Mouse (Mus musculus): ENCODE results near the gene Olfr603. TPM values are rescaled to one million over a fixed set of nuclear protein-coding genes. Genes with fewer than 3 reads are reported as not detected.
"Not testable (repeated sequence)": the region's sequence is repeated elsewhere in the genome, so short reads cannot be mapped to it uniquely, and the experiment has no call there.

The Olfr603 gene
- polyA plus RNA-seq (2012; rRNA removed), result not detected in 2 replicates

DNA sequence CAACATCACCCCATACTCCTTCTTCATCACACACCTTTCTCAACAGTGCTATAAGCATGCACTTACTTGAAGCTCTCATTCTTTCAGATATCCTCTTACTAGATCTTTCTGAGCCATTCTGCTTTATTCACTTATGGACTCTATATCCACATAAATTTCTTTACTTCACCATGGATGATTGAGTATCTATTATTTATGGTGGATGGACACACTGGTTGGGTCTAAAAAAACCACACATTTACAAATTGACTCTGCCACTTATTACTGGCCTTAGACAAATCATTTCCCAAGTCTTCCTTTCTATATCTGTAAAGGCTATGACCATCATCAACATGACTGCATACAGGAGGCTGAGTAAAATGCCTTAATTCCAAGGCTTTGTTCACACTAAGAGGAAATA is at the start of gene Olfr603:
Gene Olfr603 (minus strand): TSS at position 101 of the 400 bp plus-strand sequence.
- Histone ChIP-seq H3K36me3 (ENCODE audit: control insufficient read depth, insufficient read depth, low read length) (no peaks in the 10 kb centered on the region), H3K27me3 (ENCODE audit: control insufficient read depth, insufficient read depth, low read length) (no peaks in the 10 kb centered on the region), H3K4me1 (replicated peaks; ENCODE audit: control insufficient read depth, insufficient read depth, low read length) (no peaks in the 10 kb centered on the region), H3K27ac (ENCODE audit: control insufficient read depth, insufficient read depth, low read length) (no peak within 1 kb of the TSS), H3K4me3 (ENCODE audit: control insufficient read depth, insufficient read depth, low read length) (no peak within 1 kb of the TSS)
- TF ChIP-seq CTCF (IDR thresholded peaks at IDR 0.05; ENCODE audit: borderline replicate concordance, control insufficient read depth, extremely low read depth, insufficient read depth, low read length, poor library complexity), result no peak
- no peak for TF ChIP-seq POLR2A (IDR thresholded peaks at IDR 0.05; ENCODE audit: control insufficient read depth, extremely low read depth, insufficient read depth, low read length, poor library complexity)
- DNase-seq, result no peak

DNA sequence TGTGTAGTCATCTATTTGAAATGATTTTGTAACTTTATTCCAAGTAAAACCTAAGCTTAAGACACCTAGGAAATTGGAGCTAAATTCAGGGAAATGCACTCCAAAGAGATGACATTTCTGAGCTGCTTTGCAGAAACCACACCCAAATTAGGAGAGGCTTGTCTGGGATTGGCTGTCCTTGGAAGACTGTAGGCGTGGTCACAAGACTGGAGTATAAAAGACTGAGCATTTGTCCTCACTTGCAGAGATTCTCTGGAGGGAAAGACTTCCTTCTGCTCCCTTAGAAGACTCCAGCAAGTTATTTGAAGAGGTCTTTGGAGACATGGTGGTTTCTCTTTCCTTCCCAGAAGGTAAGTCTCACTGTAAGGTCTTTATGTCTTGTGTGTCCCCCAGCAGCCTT is 28.8 kb upstream of the Olfr603 start, which contains the start of gene Usp17lc:
Gene Usp17lc (plus strand): TSS at position 301 of the 400 bp plus-strand sequence.
- DNase-seq; H3K27me3 ChIP-seq (ENCODE audit: control insufficient read depth, insufficient read depth, low read length); H3K36me3 ChIP-seq (ENCODE audit: control insufficient read depth, insufficient read depth, low read length); H3K4me3 ChIP-seq (ENCODE audit: control insufficient read depth, insufficient read depth, low read length); H3K27ac ChIP-seq (ENCODE audit: control insufficient read depth, insufficient read depth, low read length); H3K4me1 ChIP-seq (replicated peaks; ENCODE audit: control insufficient read depth, insufficient read depth, low read length): not testable (repeated sequence)
- WGBS, result 83% methylated on average over 1 of the region's 1 CpGs

DNA sequence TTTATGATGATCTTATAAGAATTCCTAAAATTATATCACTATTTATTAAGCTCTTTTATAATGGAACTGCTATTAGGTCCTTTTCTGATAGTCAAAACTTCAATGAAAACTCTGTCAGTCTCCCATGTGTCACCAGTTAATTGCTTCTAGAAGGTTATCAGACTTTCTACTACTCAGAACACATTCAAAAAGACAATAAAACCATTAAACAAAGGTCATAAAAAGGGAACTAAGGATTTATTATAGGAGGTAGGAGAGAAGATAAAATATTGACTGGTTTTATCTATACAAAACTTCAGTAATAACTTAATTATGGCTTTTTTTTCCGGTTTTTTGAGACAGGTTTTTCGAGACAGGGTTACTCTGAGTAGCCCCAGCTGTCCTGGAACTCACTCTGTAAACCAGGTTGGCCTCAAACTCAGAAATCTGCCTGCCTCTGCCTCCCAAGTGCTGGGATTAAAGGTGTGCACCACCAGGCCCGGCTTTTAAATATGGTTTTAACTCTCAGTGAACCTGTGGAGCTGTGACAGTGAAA is 20.6 kb upstream of the Olfr603 start:
- H3K27me3 ChIP-seq (ENCODE audit: control insufficient read depth, insufficient read depth, low read length); H3K27ac ChIP-seq (ENCODE audit: control insufficient read depth, insufficient read depth, low read length); DNase-seq; H3K4me1 ChIP-seq (replicated peaks; ENCODE audit: control insufficient read depth, insufficient read depth, low read length); H3K4me3 ChIP-seq (ENCODE audit: control insufficient read depth, insufficient read depth, low read length); H3K36me3 ChIP-seq (ENCODE audit: control insufficient read depth, insufficient read depth, low read length): not testable (repeated sequence)
- 84% methylated on average over 3 of the region's 3 CpGs for WGBS

- TF ChIP-seq POLR2A (IDR thresholded peaks at IDR 0.05; ENCODE audit: control insufficient read depth, extremely low read depth, insufficient read depth, low read length, poor library complexity) (no peak), CTCF (IDR thresholded peaks at IDR 0.05; ENCODE audit: borderline replicate concordance, control insufficient read depth, extremely low read depth, insufficient read depth, low read length, poor library complexity) (no peak)
- no peaks in the 10 kb centered on the region for H3K4me1 ChIP-seq (replicated peaks; ENCODE audit: control insufficient read depth, insufficient read depth, low read length)
- H3K27ac ChIP-seq (ENCODE audit: control insufficient read depth, insufficient read depth, low read length), result no peak overlapping the region
Measured at GRCm38 (mm10) chr7:103398981-103399380, 13.0 kb upstream of the Olfr603 start.

DNA sequence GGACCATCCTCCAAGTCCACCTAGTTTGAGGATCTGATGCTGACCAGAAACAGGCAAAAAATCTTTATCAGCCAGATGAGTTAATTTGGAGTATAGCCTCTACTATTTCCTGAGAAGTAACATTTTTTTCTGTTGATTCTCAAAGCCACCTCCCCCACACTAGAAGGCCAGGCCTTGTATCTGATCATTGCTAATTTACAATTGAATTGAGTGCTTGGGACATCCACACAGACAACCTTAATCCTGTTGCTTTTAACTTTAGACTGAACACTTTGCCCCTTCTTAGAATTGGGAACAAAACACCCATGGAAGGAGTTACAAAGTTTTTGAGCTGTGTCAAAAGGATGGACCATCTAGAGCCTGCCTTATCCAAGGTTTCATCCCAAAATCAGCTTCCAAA is 11.8 kb upstream of the Olfr603 start:
- Histone ChIP-seq H3K4me1 (replicated peaks; ENCODE audit: control insufficient read depth, insufficient read depth, low read length) (no peaks in the 10 kb centered on the region), H3K36me3 (ENCODE audit: control insufficient read depth, insufficient read depth, low read length) (no peaks in the 10 kb centered on the region), H3K27me3 (ENCODE audit: control insufficient read depth, insufficient read depth, low read length) (no peaks in the 10 kb centered on the region), H3K4me3 (ENCODE audit: control insufficient read depth, insufficient read depth, low read length) (no peak overlapping the region), H3K27ac (ENCODE audit: control insufficient read depth, insufficient read depth, low read length) (no peak overlapping the region)
- TF ChIP-seq CTCF (IDR thresholded peaks at IDR 0.05; ENCODE audit: borderline replicate concordance, control insufficient read depth, extremely low read depth, insufficient read depth, low read length, poor library complexity) (no peak), POLR2A (IDR thresholded peaks at IDR 0.05; ENCODE audit: control insufficient read depth, extremely low read depth, insufficient read depth, low read length, poor library complexity) (no peak)
- DNase-seq, result no peak

More at GRCm38 (mm10) chr7:103398981-103399380, 13.0 kb upstream of the Olfr603 start:
- Histone ChIP-seq H3K27me3 (ENCODE audit: control insufficient read depth, insufficient read depth, low read length) (no peaks in the 10 kb centered on the region), H3K36me3 (ENCODE audit: control insufficient read depth, insufficient read depth, low read length) (no peaks in the 10 kb centered on the region), H3K4me3 (ENCODE audit: control insufficient read depth, insufficient read depth, low read length) (no peak overlapping the region)
- DNase-seq, result no peak
- 14% methylated on average over 1 of the region's 1 CpGs for WGBS

GRCm38 (mm10) chr7:103362555-103362954 is 23.4 kb downstream of the Olfr603 start, which contains the start of gene Olfr601:
Olfr601 (minus strand) TSS chr7:103362655.
- H3K4me3 ChIP-seq (ENCODE audit: control insufficient read depth, insufficient read depth, low read length), result no peak within 1 kb of the TSS
- DNase-seq, result no peak
- 95% methylated on average over 1 of the region's 1 CpGs for WGBS
- no peaks in the 10 kb centered on the region for H3K36me3 ChIP-seq (ENCODE audit: control insufficient read depth, insufficient read depth, low read length)
- H3K27me3 ChIP-seq (ENCODE audit: control insufficient read depth, insufficient read depth, low read length), result no peaks in the 10 kb centered on the region
- H3K27ac ChIP-seq (ENCODE audit: control insufficient read depth, insufficient read depth, low read length), result no peak within 1 kb of the TSS
- TF ChIP-seq POLR2A (IDR thresholded peaks at IDR 0.05; ENCODE audit: control insufficient read depth, extremely low read depth, insufficient read depth, low read length, poor library complexity) (no peak), CTCF (IDR thresholded peaks at IDR 0.05; ENCODE audit: borderline replicate concordance, control insufficient read depth, extremely low read depth, insufficient read depth, low read length, poor library complexity) (no peak)
- no peaks in the 10 kb centered on the region for H3K4me1 ChIP-seq (replicated peaks; ENCODE audit: control insufficient read depth, insufficient read depth, low read length)

DNA sequence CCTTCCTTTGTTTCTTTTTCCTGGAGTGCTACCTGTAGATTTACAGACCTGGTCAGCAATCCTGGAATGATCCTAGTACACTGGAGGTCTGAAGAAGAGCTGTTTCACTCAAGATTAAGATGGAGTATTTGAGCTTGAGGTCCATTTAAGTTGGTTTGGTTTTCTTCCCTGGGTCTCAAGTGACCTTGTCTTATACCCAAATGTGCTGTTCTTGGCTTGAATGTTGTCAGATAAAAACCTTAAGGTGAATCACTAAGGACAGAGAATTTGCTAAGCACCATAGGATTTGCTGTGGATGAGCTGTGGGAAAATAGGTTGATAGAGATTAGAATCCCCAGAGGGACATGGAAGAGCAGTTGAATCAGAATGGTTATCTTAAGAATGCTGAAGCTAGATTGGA is 36.4 kb downstream of the Olfr603 start, which contains the start of gene Olfr600:
Gene Olfr600 (minus strand): TSS at position 101 of the 400 bp plus-strand sequence.
- Histone ChIP-seq H3K36me3 (ENCODE audit: control insufficient read depth, insufficient read depth, low read length) (no peaks in the 10 kb centered on the region), H3K27ac (ENCODE audit: control insufficient read depth, insufficient read depth, low read length) (no peak within 1 kb of the TSS), H3K27me3 (ENCODE audit: control insufficient read depth, insufficient read depth, low read length) (no peaks in the 10 kb centered on the region), H3K4me3 (ENCODE audit: control insufficient read depth, insufficient read depth, low read length) (no peak within 1 kb of the TSS), H3K4me1 (replicated peaks; ENCODE audit: control insufficient read depth, insufficient read depth, low read length) (no peaks in the 10 kb centered on the region)
- no peak for DNase-seq
- TF ChIP-seq POLR2A (IDR thresholded peaks at IDR 0.05; ENCODE audit: control insufficient read depth, extremely low read depth, insufficient read depth, low read length, poor library complexity), result no peak
- no peak for TF ChIP-seq CTCF (IDR thresholded peaks at IDR 0.05; ENCODE audit: borderline replicate concordance, control insufficient read depth, extremely low read depth, insufficient read depth, low read length, poor library complexity)

Measured in thymus, adult 2 months (tissue).